Mouse (Mus musculus) retina, postnatal 1 day (tissue): ENCODE measurements around the gene Atp7a.
"Not testable (repeated sequence)": the region's sequence is repeated elsewhere in the genome, so short reads cannot be mapped to it uniquely, and the experiment has no call there.

ENCODE experiments used
- DNase-seq: peaks from one replicate; pipeline ENCODE4 v3.0.0-alpha.2; 2012

Gene Atp7a

DNA sequence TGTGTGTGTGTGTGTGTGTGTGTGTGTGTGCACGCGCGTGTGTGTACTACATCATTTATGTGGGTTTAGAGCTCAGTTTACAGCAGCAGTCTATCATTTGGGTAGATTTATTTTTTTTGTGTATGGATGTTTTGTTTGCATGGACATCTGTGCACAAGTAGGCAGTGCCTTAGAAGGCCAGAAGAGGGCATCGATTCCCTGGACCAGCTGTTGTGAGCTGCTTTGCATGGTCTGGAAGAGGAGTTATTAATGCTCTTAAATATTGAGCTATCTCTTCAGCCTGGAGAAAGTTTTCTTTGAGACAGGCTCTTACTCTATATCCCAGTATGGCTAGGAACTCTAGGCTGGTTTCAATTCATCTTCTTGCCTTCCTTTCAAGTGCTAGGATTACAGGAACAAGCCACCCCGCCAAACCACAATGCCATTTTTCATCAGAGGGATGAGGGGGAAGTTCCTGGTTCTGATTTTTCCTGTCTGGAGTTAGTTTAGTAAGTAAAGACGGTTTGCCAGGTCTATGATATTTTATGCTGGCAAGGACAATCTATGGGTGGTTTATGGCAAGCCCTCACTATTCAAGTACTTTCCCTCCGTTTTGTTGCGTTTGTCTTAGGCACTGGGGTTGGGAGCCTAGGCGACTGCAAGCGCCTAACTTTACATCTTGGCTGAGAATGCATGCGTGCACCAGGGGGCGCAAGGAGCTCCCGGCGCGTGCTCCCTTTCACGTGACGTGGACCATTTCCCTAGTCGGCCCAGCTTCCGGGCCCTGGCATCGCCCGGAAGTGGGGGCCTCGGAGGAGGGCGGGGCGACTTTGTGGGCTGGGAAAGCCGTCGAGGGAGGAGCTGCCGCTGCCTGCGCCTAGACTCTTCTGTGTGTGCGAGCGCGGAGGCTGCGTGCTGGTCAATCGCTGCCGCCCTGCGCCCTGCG is at the start of gene Atp7a:
Gene Atp7a, plus strand, starts transcription at position 859 of the 925 bp plus-strand sequence.
- peak; percentile 95 for DNase-seq

DNA sequence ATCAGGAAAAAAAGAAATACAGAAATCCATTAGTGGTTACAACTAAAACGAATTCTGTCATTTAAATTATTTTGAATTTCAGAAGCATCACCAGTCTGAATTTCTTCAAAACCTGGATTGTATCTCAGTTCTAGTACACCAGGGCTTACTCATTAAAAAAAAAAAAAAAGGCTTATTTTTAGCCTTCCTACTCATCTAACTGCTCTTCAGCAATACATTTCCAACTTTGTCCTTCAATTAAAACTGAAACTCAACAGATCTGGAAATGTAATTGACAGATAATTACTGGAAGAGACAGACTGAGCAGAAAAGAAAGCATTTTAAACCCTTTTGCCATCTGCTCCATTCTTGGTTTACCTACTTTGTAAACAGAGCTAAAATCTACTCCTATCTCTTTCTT is 25.5 kb upstream of the Atp7a start:
- DNase-seq, result no peak

DNA sequence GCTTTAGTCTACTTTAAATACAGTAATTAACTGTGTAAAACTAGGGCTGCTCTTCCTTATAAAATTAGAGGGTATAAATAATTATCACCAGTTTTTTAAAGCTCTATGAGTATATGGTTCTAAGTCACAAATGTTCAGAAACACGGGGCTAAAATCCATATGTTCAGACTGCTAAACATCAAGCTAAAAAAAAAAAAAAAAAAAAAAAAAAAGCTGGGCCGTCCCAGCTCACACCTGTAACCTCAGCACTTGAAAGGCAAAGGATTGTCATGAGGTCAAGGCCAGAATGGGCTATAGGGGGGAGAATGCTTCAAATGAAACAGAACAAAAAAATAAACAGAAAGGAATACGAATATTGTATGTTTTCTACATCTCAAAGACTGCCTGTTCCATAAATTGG is 16.3 kb upstream of the Atp7a start:
- DNase-seq, result no peak

DNA sequence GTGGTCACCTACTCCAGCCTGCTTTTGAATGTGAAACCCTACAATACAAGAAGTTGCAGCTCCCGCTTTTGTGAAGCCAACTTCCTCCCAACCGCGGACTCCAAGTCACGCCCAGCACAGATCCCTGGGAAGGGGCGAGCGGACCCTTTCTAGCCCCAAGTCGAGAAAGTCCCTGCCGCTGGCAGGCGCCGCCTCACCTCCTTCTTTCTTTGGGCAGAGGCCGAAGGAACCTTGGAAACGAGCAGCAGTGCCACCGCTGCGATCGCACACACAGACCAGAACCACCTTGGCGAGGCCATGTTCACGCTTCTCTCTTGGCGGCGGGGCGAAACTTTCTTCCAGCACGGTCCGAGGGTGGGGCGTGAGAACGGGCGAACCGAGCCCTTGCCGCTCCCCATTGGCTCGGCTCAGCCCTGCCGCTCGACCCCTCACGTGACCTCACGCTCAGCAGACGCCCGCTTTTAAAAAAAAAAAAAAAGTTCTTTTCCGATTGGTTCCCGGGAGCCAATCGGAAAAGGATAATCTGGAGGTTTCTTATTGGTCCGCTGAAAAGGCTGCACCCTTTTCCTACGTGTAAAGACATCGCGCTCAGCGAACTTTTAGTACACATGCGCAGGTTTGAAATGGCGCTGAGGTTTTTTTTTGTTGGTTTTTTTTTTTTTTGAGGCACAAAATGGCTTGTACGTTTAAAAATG is 15.5 kb upstream of the Atp7a start, which contains the start of gene Magt1:
Gene Magt1, minus strand, starts transcription at position 442 of the 695 bp plus-strand sequence.
- DNase-seq, result peak; percentile 95

DNA sequence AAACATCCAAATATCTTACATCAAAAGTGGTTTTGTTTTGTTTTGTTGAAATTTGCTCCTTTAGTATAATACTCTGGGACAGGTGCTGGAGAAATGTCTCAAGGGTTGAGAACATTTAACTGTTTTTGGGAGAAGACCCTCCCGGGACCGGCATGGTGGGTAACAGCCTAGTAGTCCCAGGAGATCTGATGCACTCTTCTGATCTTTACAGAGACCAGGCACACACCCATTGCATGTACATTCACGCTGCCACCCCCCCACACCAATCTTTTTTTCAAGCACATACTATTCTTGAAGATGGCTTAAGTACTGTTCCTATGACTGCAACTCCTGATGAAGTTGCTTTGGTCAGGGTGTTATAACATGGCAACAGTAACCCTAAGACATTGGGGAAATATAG is 14.5 kb upstream of the Atp7a start:
- no peak for DNase-seq

DNA sequence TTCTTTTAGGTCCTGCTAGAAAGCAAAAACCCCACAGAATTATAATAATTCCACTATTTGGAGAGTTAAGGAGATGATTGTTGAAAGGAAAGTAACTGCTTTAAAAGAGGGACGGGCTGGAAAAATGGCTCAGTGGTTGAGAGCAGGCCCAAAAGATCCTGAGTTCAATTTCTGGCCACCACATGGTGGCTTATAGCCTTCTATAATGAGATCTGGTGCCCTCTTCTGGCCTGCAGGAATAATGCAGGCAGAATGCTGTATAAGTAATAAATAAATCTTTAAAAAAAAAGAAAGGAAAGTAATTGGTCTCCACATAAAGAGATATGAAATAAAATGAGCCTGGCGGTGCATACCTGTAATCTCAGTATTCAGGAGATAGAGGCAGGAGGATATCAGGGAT is 13.9 kb upstream of the Atp7a start:
- peak; percentile 49 for DNase-seq

DNA sequence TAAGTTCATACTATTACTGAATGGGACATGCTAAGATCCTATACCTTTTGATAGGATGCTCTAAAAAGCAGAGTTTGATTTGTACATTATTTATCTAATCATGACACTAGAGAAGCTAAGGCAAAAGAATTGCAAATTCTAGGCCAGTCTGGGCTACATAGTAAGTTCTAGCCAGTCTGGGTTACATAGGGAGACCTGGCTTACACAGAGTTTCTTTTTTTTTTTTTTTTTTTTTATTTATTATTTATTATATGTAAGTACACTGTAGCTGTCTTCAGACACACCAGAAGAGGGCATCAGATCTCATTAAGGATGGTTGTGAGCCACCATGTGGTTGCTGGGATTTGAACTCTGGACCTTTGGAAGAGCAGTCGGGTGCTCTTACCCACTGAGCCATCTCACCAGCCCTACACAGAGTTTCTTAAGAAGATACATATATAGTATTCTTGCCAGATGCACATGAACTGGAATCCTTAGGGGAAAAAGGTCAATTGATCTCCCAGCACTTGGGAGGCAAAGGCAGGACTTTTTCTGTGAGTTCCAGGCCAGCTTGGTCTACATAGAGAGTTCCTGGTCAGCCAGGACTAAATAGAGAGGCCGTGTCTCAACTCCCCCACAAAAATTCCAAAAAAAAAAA is 12.2 kb upstream of the Atp7a start:
- DNase-seq, result not testable (repeated sequence)

DNA sequence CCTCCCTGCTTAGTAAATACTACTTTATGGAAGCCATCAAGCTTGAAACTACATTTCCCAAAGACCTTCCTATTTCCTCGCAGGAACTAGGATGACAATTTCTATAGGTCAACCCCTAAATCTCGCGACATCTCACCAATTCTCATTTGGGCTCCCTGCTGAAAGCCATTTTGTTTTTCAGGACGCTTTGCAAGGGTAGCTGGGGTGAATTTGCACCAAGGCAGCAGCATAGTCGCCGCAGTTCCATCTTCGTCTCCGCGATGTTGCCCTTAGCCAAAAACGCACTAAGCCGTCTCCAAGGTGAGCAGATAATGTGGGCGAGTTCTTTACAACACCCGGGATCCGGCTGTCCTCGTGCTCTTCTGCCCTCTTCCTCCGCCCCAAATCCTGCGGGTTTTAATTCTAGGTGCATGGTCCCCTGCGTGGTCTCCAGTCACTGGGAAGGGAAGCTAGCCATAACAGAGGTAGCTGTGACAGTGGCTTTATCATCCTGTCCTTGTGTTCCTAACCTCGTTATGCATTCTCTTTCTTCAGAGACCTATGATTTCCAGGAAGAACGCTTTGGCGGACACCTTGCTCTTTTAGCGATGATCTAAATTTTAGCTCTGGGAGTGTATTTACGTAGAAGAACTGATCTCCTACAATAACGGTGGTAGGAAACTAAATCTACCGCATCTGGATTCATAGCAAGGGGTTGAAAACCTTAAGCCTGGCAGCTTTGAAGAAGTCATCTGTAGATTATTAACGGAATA is 11.3 kb upstream of the Atp7a start, which contains the start of gene Cox7b:
Gene Cox7b, plus strand, starts transcription at position 130 of the 752 bp plus-strand sequence.
- peak; percentile 95 for DNase-seq

DNA sequence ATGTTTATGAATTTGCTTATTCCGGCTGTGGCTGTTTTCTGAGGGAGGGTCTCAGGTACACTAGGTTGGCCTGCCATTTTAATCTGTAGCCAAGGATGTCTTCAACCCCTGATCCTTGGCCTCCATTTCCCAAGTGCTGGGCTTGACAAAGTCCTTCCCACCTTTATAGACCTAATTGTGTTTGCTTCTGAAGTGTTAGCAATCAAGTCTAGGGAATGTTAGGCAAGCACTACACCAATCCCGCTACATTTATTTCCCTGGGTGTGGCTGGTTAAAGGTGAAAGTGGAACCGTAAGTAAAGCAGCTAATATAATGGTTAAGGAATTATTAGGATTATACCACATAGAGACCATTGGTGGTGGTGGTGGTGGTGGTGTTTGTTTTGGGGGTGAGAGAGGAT is 10.0 kb upstream of the Atp7a start:
- no peak for DNase-seq

DNA sequence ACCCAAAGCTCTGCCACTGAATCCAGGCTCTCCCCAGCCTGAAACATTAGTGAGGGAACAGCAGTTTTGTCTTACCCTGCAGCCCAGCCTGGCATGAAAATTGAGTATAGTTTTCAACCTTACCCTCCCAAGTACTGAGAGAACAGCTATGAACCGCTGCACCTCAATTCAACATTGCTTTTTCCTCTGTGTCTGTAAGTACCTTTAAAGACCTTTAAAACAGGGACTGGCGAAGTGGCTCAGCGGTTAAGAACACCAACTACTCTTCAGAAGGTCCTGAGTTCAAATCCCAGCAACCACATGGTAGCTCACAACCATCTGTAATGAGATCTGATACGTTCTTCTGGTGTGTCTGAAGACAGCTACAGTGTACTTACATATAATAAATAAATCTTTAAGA is 9.6 kb upstream of the Atp7a start:
- no peak for DNase-seq

DNA sequence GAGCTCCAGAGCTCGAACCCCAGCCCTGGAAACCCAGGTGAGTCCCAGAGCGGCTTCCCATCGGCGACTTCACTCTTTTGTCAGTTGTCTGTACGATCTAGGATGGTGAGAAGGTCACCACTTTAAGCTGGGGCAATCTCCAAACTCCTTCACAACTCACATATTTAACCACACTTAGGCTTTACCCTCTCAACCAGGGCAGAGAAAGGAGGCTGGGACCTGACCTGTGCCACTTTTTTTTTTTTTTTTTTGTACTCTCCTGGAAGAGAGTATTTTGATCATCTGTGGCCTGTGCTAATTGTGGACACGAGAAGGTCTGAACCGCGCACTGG is 233 bp downstream of the Atp7a start:
- DNase-seq, result no peak

DNA sequence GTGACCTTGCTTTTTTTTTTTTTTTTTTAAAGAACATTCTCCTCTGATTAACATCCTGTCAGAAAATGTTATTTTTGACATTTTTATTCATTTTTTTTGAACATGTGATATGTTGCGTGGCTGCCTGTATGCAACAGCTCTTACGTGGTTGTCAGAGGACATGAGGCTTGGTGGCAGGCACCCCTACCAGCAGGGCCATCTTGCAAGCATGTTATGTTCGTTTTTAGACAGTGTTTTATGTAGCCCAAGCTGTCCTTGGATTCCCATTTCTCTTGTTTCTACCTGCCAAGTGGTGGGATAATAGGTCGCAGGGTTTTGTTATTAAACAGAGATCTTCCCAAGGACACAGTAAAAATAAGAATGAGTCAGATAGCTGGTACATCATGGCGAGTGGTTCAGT is 3.1 kb downstream of the Atp7a start:
- DNase-seq, result no peak

DNA sequence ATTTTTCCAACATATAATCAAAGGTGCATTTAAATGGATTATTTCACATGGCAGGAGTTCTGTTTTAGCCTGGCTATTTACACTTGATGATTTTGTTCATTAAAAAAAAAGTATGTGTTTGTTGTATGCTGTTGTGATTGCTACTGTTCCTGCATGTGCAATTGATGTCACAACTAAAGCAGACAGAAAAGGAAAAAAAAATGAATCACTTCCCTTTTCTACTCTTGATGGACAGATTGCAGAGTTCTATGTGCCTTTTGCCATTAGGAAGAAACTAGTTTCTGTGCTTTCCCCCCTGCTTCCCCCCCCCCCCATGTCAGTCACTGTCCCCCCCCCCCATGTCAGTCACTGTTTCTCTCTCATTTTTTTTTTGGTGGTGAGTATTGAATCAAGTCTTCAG is 4.0 kb downstream of the Atp7a start:
- no peak for DNase-seq

DNA sequence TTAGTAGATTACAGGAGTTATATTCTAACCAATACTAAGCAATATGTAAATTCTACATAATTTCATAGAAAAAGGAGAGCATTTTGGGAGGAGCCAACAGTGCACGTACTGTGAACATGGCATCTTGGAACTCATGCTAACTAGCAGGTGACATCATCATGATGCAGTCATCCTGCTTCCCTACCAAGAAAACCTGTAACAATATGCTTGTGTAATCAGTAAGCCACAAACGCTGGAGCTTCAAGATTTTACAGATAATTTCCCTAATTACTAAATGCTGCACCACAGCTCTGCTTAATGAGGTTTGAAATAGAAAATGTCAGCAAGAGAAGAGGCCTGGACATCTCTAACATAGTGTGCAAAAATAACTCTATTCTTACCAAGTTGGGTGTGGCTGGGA is 8.7 kb downstream of the Atp7a start:
- no peak for DNase-seq

DNA sequence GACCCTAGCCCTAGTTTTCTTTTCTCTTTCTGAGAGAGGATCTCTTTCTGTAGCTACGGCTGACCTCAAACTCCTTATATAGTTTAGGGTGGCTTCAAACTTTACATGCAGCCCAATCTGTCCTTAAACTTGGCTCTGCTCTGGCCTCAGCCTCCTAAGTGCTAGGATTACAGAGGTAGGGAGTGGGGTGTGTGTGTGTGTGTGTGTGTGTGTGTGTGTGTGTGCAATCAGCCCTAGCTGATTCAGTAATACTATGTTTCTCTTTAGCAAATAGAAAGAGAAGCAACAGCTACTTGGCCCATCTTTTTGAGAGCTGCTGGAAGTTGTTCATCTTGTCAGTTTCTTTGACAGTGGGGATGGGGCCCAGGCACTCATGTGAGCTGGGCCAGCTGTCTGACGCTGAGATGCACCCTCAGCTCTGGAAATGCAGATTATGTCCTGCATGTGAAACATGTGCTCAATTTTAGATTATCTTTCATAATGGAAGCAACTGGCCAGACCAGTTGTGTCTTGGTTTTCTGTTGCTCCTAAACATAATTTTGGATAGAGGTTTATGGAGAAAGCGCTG is 10.2 kb downstream of the Atp7a start:
- DNase-seq, result no peak

DNA sequence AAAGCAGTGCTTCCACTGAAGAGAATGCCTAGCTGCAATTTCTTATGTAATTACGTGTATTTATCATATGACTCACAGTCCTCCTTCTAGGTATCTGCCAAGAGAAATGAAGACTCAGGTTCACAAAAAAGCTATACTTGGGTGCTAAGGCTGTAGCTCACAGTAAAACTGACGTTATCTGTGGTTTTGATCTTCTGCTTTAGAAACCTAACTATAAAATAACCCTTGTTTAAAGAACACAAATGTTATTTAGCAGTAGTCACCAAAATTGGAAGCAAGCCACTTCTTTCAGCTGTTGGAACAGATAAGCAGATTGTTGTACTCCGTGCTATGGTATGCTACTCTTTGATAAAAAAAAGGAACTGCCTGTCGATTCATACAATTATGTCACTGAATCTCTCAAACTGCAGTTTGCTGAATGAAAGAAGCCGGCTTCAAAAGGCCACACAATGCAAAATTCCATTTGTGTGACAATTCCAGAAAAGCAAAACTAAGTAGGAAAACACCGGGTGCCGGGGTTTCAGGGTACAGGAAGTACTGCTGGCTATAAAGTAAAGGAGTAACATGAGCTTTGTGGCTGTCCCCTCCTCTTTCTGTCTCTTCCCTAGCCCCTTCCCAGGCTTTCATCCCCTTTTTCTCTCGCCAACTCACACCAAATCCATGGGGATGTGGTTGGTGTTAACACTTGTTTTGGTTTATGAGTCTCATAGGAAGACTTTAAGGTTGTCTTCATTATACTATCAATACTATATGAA is 17.0 kb downstream of the Atp7a start:
- DNase-seq, result no peak

DNA sequence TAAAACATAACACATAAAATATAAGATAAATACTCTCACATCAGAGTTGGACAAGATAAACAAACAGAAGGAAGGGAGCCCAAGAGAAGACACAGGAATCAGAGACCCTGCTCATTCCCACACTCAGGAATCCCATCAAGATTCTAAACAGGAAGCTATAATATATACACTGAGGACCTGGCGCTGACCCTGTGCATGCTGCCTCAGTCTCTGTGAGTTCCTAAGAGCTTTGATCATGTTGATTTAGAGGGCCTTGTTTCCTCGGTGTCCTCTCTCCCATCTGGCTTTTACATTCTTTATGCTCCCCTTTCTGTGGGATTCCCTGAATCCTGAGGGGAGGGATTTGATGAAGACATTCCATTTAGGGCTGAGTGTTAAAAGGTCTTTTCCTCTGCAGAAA is 18.4 kb downstream of the Atp7a start:
- DNase-seq, result no peak

DNA sequence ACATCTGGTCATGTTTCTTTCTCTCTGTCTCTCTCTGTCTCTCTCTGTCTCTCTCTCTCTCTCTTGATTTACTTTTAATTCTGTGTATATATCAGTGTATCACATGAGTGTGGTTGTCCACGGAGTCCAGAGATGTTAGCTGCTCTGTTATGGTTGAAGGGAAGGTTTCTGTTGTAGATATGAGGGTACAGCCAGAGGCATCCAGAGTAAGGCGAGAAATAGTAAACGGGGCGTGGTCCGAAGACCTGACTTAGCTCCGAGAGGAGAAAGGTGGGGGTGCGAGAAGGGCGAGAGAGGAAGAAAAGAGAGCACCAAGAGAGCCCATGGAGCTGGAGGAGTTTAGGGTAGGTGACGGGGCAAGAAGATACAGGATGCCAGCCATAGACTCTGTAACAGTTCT is 18.9 kb downstream of the Atp7a start:
- no peak for DNase-seq

DNA sequence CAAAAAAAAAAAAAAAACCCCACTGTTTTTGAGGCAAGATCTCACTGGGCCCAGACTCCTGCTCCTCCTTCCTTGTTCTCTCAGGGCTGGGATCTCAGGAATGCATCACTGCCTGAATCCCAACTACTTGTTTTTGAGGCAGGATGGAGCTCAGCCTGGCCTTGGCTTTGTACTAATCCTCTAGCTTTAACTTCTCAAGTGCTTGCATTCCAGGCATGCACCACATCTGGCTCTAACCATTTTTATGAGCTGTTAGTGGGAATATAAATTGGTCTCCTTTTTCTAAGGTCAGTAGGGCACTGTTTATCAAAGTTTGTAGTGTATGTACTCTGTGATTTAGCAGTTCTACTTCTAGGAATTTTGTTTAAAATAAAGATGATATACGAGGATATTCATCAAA is 21.1 kb downstream of the Atp7a start:
- DNase-seq, result no peak

DNA sequence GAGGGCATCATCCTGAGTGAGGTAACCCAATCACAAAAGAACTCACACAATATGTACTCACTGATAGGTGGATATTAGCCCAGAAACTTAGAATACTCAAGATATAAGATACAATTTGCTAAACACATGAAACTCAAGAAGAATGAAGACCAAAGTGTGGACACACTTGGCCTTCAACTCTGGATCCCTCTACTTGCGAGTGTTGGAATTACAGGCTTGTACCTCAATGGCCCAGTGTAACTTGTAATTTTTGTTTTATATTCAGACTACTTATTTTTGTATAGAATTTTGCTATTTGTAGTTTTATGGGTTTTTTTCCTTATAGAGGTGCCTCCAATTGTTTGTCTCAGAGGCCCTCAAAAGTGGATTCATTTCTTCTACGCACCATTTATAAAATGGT is 50.8 kb downstream of the Atp7a start:
- not testable (repeated sequence) for DNase-seq

DNA sequence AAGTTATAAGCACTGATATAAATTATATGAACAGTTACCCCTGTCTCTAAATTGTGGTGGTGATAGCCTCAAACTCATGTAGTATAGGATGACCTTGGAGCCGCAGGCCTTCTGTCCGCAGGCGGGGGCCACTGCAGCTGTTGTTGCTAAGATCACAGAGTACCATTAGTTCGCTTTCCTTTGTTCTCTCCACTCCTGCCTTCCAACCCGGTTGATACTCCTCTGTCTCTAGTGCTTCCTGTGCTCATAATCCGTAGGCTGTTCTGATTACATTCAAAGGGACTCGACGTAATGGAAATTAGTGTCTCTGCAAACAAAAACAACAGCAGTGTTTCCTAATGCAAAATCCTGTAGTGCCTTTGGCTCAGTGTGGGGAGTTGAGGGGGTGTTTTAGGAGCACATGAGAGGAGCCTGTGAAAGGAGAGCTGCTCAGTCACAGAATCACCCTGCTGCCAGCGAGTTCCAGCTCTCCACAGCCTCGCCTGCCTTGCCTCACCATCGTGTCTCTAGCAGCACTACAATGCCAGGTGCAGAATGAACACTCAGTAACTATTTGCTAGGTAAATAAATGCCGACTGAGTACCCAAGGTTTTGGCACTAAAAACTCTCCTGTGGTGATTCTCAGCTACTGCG is 53.9 kb downstream of the Atp7a start:
- peak; percentile 14 for DNase-seq
